Mouse (Mus musculus) CD4-positive helper T cell, adult 2 months (primary cell): Measurements from ENCODE around the gene Lypd8.

Experiments
- DNase-seq: peaks from one replicate; pipeline ENCODE4 v3.0.0-alpha.2; 2012; ENCODE audit warnings: low read depth, missing footprints, low spot score

The Lypd8 gene

GRCm38 (mm10) chr11:58399985-58400645 lies 21.3 kb downstream of the Lypd8 start:
- DNase-seq, result no peak

- no peak for DNase-seq
Measured at GRCm38 (mm10) chr11:58400655-58401054, 21.8 kb downstream of the Lypd8 start.

GRCm38 (mm10) chr11:58408066-58408465 lies 29.2 kb downstream of the Lypd8 start:
- no peak for DNase-seq

- no peak for DNase-seq
Measured at GRCm38 (mm10) chr11:58418336-58418735, 39.5 kb downstream of the Lypd8 start.

- no peak for DNase-seq
Measured at GRCm38 (mm10) chr11:58420815-58421214, 42.0 kb downstream of the Lypd8 start, which contains the start of gene 1810065E05Rik. Gene 1810065E05Rik, plus strand, starts transcription at chr11:58421111.

GRCm38 (mm10) chr11:58432259-58432658 lies 53.4 kb downstream of the Lypd8 start, which contains the start of gene Gm12253:
Gene Gm12253, plus strand, starts transcription at chr11:58432559.
- DNase-seq, result no peak

- DNase-seq, result no peak
Measured at GRCm38 (mm10) chr11:58437866-58438265, 59.0 kb downstream of the Lypd8 start.
